Mouse (Mus musculus): ENCODE data around the gene Slc6a6. TPM values are rescaled to one million over a fixed set of nuclear protein-coding genes. Genes with fewer than 3 reads are reported as not detected.
A peak's percentile ranks its signal among the peaks of the same experiment; 100 is the strongest.

Gene Slc6a6
- polyA plus RNA-seq, 1 experiment from 2014 or later = 45.6 TPM

- DNase-seq (ENCODE audit: low spot score, missing footprints) (peak; percentile 92), ATAC-seq (ENCODE audit: low FRiP score) (peak; percentile 76)
- 0 out of 2 replicates have a peak overlapping the region, but pooled peaks have one; percentile 2 for H3K4me2 ChIP-seq
- peak overlapping the region; percentile 48 for H3K9ac ChIP-seq (ENCODE audit: low read length)
- no peak overlapping the region for H3K4me3 ChIP-seq (ENCODE audit: low read depth, low read length)
- H3K27ac ChIP-seq (ENCODE audit: low read depth, low read length) = peak overlapping the region; percentile 84
- peaks cover 3% of the 10 kb centered on the region for H3K36me3 ChIP-seq (ENCODE audit: control insufficient read depth, insufficient read depth, low read length)
- no peaks in the 10 kb centered on the region for H3K9me3 ChIP-seq (ENCODE audit: control insufficient read depth, low read length)
- no peaks in the 10 kb centered on the region for H3K27me3 ChIP-seq (ENCODE audit: control insufficient read depth, insufficient read depth, low read length)
- 3% methylated on average over 10 of the region's 10 CpGs for WGBS
- peaks cover 21% of the 10 kb centered on the region for H3K4me1 ChIP-seq (ENCODE audit: control insufficient read depth, insufficient read depth, low read length)
Observed at GRCm38 (mm10) chr6:91712855-91713331, 29.0 kb downstream of the Slc6a6 start.

GRCm38 (mm10) chr6:91713370-91713896, 29.6 kb downstream of the Slc6a6 start:
- Histone ChIP-seq H3K4me1 (ENCODE audit: control insufficient read depth, insufficient read depth, low read length) (peaks cover 25% of the 10 kb centered on the region), H3K4me2 (0 out of 2 replicates have a peak overlapping the region, but pooled peaks have one; percentile 2), H3K9ac (ENCODE audit: low read length) (peak overlapping the region; percentile 48), H3K4me3 (ENCODE audit: low read depth, low read length) (no peak overlapping the region), H3K9me3 (ENCODE audit: control insufficient read depth, low read length) (no peaks in the 10 kb centered on the region), H3K27me3 (ENCODE audit: control insufficient read depth, insufficient read depth, low read length) (no peaks in the 10 kb centered on the region), H3K36me3 (ENCODE audit: control insufficient read depth, insufficient read depth, low read length) (peaks cover 3% of the 10 kb centered on the region), H3K27ac (ENCODE audit: low read depth, low read length) (peak overlapping the region; percentile 84)
- ATAC-seq (ENCODE audit: low FRiP score) = peak; percentile 47
- WGBS = 2% methylated on average over 5 of the region's 5 CpGs
- DNase-seq (ENCODE audit: low spot score, missing footprints) = peak; percentile 91

GRCm38 (mm10) chr6:91715023-91715422, 31.2 kb downstream of the Slc6a6 start:
- Histone ChIP-seq H3K4me2 (no peak overlapping the region), H3K36me3 (ENCODE audit: control insufficient read depth, insufficient read depth, low read length) (peaks cover 3% of the 10 kb centered on the region), H3K4me3 (ENCODE audit: low read depth, low read length) (no peak overlapping the region), H3K4me1 (ENCODE audit: control insufficient read depth, insufficient read depth, low read length) (peaks cover 40% of the 10 kb centered on the region), H3K9me3 (ENCODE audit: control insufficient read depth, low read length) (no peaks in the 10 kb centered on the region), H3K27me3 (ENCODE audit: control insufficient read depth, insufficient read depth, low read length) (no peaks in the 10 kb centered on the region), H3K9ac (ENCODE audit: low read length) (no peak overlapping the region), H3K27ac (ENCODE audit: low read depth, low read length) (no peak overlapping the region; the same call in 1 of the 2 replicates)
- ATAC-seq (ENCODE audit: low FRiP score) (no peak), DNase-seq (ENCODE audit: low spot score, missing footprints) (no peak)
- 87% methylated on average over 8 of the region's 8 CpGs for WGBS

DNA sequence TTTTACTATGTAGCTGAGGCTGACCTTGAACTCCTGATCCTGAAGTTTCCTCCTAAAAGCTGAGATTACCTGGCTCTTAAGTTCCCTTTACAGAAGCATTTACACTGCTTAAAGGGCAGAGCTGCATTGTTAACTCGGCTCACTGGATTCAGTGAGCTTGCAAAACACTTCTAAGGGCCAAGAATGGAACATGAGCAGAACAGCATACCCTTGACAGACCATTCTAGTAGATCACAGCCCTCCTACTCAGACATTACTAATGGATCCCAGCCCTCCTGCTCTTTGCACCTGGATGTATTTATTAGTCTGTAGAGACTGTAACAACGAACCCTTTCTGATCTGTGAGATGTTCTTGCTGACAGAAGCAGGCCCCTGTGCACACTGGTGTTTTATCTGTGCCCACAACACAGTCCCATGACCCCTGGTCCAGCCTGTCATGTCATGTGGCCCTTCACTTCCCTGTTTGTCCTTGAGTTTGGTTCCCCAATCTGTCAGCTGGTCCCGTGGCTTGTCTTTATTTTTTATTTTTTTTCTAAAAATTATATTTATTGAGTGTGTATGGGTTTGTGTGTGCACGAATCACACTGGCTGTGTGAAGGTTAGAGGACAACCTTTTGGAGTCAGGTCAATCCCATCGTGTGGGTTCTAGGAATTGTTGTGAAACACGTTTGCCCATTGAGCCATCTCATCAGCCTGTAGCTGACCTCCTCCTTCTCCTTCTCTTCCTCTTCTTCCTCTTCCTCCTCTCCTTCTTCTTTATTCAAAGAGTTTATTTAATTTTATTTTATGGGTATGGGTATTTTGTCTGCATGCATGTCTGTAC, 32.3 kb downstream of the Slc6a6 start:
- Histone ChIP-seq H3K36me3 (ENCODE audit: control insufficient read depth, insufficient read depth, low read length) (peaks cover 3% of the 10 kb centered on the region), H3K27ac (ENCODE audit: low read depth, low read length) (no peak overlapping the region), H3K9me3 (ENCODE audit: control insufficient read depth, low read length) (no peaks in the 10 kb centered on the region), H3K4me3 (ENCODE audit: low read depth, low read length) (no peak overlapping the region), H3K9ac (ENCODE audit: low read length) (no peak overlapping the region), H3K4me1 (ENCODE audit: control insufficient read depth, insufficient read depth, low read length) (peaks cover 52% of the 10 kb centered on the region), H3K4me2 (no peak overlapping the region), H3K27me3 (ENCODE audit: control insufficient read depth, insufficient read depth, low read length) (no peaks in the 10 kb centered on the region)
- no peak for DNase-seq (ENCODE audit: low spot score, missing footprints)
- WGBS = 80% methylated on average over 6 of the region's 6 CpGs
- no peak for ATAC-seq (ENCODE audit: low FRiP score)

DNA sequence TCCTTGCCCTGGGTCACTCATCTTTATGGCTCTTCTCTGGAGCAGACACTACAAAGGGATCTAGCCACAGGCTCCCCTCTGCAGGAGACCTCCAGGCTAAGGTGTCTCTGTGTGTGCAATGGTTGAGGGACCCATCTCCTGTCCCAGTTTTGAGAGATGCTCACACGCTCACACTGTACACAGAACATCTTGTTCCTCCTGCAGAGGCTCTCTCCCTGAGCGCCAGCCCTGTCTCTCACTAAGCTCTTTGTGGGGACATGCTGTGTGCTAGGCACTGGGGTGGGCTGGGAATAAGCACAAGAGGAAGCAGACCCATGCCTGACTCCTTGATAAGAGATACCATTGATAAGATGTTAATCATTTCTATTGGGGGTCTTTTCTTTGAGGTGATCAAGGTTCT, 34.2 kb downstream of the Slc6a6 start:
- Histone ChIP-seq H3K4me1 (ENCODE audit: control insufficient read depth, insufficient read depth, low read length) (peaks cover 44% of the 10 kb centered on the region), H3K27me3 (ENCODE audit: control insufficient read depth, insufficient read depth, low read length) (no peaks in the 10 kb centered on the region), H3K4me2 (no peak overlapping the region), H3K27ac (ENCODE audit: low read depth, low read length) (peak overlapping the region; percentile 67), H3K9me3 (ENCODE audit: control insufficient read depth, low read length) (no peaks in the 10 kb centered on the region), H3K36me3 (ENCODE audit: control insufficient read depth, insufficient read depth, low read length) (peaks cover 3% of the 10 kb centered on the region; the same call in 1 of the 2 replicates), H3K4me3 (ENCODE audit: low read depth, low read length) (no peak overlapping the region), H3K9ac (ENCODE audit: low read length) (no peak overlapping the region)
- 68% methylated on average over 2 of the region's 2 CpGs for WGBS
- no peak for DNase-seq (ENCODE audit: low spot score, missing footprints)
- no peak for ATAC-seq (ENCODE audit: low FRiP score)

GRCm38 (mm10) chr6:91718603-91719002, 34.8 kb downstream of the Slc6a6 start:
- WGBS = 70% methylated on average over 3 of the region's 3 CpGs

DNA sequence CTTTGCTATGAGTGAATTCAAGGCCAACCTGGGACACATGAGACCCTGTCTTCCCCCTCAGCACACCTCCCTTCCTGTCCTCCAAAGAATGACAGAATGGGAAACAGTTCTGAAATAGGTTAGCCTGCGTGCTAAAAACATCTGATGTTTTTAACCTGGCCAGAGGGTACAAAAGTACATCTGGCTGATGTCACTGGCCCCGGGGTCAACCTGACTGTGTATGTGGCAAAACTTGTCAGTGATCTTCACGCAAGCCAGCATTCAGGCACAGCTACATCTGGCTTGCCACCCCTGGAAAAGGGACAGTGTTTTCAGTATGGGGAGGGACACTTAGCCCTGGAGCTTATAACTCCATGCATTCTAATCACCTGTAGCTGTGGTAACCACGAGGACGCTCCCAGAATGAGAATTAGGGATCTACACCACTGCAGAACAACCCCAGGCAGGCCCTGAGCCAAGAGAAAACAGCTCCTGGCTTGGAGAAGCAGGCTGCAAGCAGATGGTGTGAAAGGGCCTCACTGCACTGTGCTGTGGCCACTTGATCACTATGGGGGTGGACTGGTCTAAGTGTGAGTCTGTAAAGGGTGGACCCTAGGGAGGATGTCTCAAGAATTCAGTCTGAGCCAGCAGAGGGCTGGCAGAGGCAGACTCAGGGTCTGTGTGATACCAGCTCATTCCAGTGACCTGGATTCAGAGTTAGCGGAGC, 35.3 kb downstream of the Slc6a6 start:
- no peak overlapping the region for H3K4me2 ChIP-seq
- H3K9ac ChIP-seq (ENCODE audit: low read length) = 0 out of 2 replicates have a peak overlapping the region, but pooled peaks have one; percentile 18
- H3K9me3 ChIP-seq (ENCODE audit: control insufficient read depth, low read length) = no peaks in the 10 kb centered on the region
- H3K4me1 ChIP-seq (ENCODE audit: control insufficient read depth, insufficient read depth, low read length) = peaks cover 39% of the 10 kb centered on the region
- no peak overlapping the region for H3K4me3 ChIP-seq (ENCODE audit: low read depth, low read length)
- no peaks in the 10 kb centered on the region for H3K27me3 ChIP-seq (ENCODE audit: control insufficient read depth, insufficient read depth, low read length)
- H3K27ac ChIP-seq (ENCODE audit: low read depth, low read length) = peak overlapping the region; percentile 74
- peaks cover 3% of the 10 kb centered on the region; the same call in 1 of the 2 replicates for H3K36me3 ChIP-seq (ENCODE audit: control insufficient read depth, insufficient read depth, low read length)
- peak; percentile 90 for DNase-seq (ENCODE audit: low spot score, missing footprints)
- 50% methylated on average over 6 of the region's 6 CpGs for WGBS
- ATAC-seq (ENCODE audit: low FRiP score) = peak; percentile 60

More at GRCm38 (mm10) chr6:91718603-91719002, 34.8 kb downstream of the Slc6a6 start:
- Histone ChIP-seq H3K27ac (ENCODE audit: low read depth, low read length) (peak overlapping the region; percentile 67), H3K27me3 (ENCODE audit: control insufficient read depth, insufficient read depth, low read length) (no peaks in the 10 kb centered on the region), H3K9ac (ENCODE audit: low read length) (peak overlapping the region; percentile 16; the same call in 1 of the 2 replicates), H3K4me2 (no peak overlapping the region), H3K36me3 (ENCODE audit: control insufficient read depth, insufficient read depth, low read length) (peaks cover 3% of the 10 kb centered on the region; the same call in 1 of the 2 replicates), H3K4me3 (ENCODE audit: low read depth, low read length) (no peak overlapping the region), H3K4me1 (ENCODE audit: control insufficient read depth, insufficient read depth, low read length) (peaks cover 39% of the 10 kb centered on the region), H3K9me3 (ENCODE audit: control insufficient read depth, low read length) (no peaks in the 10 kb centered on the region)
- DNase-seq (ENCODE audit: low spot score, missing footprints) (no peak), ATAC-seq (ENCODE audit: low FRiP score) (no peak)

DNA sequence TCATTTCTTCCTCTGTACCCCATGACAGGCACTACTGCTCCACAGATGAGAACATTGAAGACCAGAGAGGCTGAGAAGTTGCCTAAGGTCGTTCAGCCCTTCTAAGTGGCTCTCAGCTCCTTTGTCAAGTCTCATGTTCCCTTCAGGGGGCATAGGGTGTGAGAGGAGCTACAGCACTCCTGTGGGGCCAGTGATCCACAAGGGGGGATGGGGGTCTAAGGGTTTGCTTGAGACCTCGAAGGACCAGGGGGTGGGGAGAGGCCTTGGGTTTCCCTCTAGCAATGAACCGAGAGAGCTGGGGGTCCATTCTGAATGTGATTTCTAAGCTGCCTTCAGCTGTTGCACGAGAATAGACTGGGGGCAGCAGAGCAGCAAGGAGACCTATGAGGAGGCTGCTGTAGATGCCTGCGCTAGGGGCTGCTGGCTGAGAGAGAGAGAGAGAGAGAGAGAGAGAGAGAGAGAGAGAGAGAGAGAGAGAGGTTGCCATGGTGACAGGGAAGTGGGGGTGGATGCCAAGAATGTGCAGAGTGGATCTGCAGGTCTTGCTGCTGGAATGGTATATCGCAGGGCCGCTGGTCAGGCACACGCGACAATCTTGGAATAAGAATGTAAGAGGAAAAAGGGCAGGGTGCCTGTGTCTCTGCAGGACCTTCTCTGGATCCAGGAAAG, 36.1 kb downstream of the Slc6a6 start:
- H3K36me3 ChIP-seq (ENCODE audit: control insufficient read depth, insufficient read depth, low read length) = peaks cover 2% of the 10 kb centered on the region; the same call in 1 of the 2 replicates
- H3K9ac ChIP-seq (ENCODE audit: low read length) = no peak overlapping the region
- no peak overlapping the region for H3K4me3 ChIP-seq (ENCODE audit: low read depth, low read length)
- H3K4me2 ChIP-seq = peak overlapping the region; percentile 30; the same call in 1 of the 2 replicates
- WGBS = 12% methylated on average over 9 of the region's 9 CpGs
- ATAC-seq (ENCODE audit: low FRiP score) = peak; percentile 70
- H3K9me3 ChIP-seq (ENCODE audit: control insufficient read depth, low read length) = no peaks in the 10 kb centered on the region
- H3K27me3 ChIP-seq (ENCODE audit: control insufficient read depth, insufficient read depth, low read length) = no peaks in the 10 kb centered on the region
- DNase-seq (ENCODE audit: low spot score, missing footprints) = peak; percentile 93
- H3K27ac ChIP-seq (ENCODE audit: low read depth, low read length) = peak overlapping the region; percentile 74
- H3K4me1 ChIP-seq (ENCODE audit: control insufficient read depth, insufficient read depth, low read length) = peaks cover 39% of the 10 kb centered on the region

All from midbrain, embryonic 11.5 days (tissue).